Mouse (Mus musculus) lung, adult 2 months (tissue): ENCODE measurements around the gene Ppp1r12b.

Experiments used
- CTCF ChIP-seq: fragments of 200-500 bp; IDR thresholded peaks from 2 replicates; pipeline ENCODE4 v1.5.1; 2011; ENCODE audit warnings: mild to moderate bottlenecking, low read length, control low read depth; ENCODE audit not compliant: insufficient read depth
- POLR2A ChIP-seq: fragments of 200-500 bp; IDR thresholded peaks from 2 replicates; pipeline ENCODE4 v1.6.1; 2011; ENCODE audit warnings: low read depth, mild to moderate bottlenecking, control low read depth, low read length, borderline replicate concordance; ENCODE audit errors: extremely low read depth

- peak; percentile 76 for TF ChIP-seq CTCF
- no peak for TF ChIP-seq POLR2A
Measured at GRCm38 (mm10) chr1:134989372-134989771, 33.6 kb upstream of the Ppp1r12b start.
